Mouse (Mus musculus) forebrain, embryonic 11.5 days (tissue): ENCODE data around the gene Gm21996. TPM values are rescaled to one million over a fixed set of nuclear protein-coding genes. Genes with fewer than 3 reads are reported as not detected.
"Not testable (repeated sequence)": the region's sequence is repeated elsewhere in the genome, so short reads cannot be mapped to it uniquely, and the experiment has no call there.

Source experiments
- ATAC-seq: fragments of 200-750 bp; cut with Nextera tagmentation; replicated peaks from 2 replicates; pipeline ENCODE4 v1.8.0; 2017; ENCODE audit warnings: moderate TSS enrichment; ENCODE audit not compliant: low FRiP score
- DNase-seq: peaks from one replicate; pipeline ENCODE4 v3.0.0-alpha.2; 2017; ENCODE audit warnings: low spot score
- H3K27ac ChIP-seq: fragments of 300-500 bp; sonication (generic); 2 replicates; pipeline ENCODE4 v1.5.1; 2014; ENCODE audit warnings: low read depth, low read length
- H3K27me3 ChIP-seq: fragments of 300-500 bp; sonication (generic); 2 replicates; pipeline ENCODE4 v1.6.1; 2014; ENCODE audit warnings: mild to moderate bottlenecking, low read length, mixed read lengths; ENCODE audit not compliant: control insufficient read depth, insufficient read depth
- H3K36me3 ChIP-seq: fragments of 300-500 bp; sonication (generic); 2 replicates; pipeline ENCODE4 v1.6.1; 2014; ENCODE audit warnings: mild to moderate bottlenecking, low read length, moderate library complexity, mixed read lengths; ENCODE audit not compliant: control insufficient read depth, insufficient read depth
- H3K4me1 ChIP-seq: fragments of 300-500 bp; sonication (generic); replicated peaks from 2 replicates; pipeline ENCODE4 v1.6.1; 2014; ENCODE audit warnings: low read length, mixed read lengths; ENCODE audit not compliant: control insufficient read depth, insufficient read depth
- H3K4me2 ChIP-seq: fragments of 300-500 bp; sonication (generic); 2 replicates; pipeline ENCODE4 v1.6.1; 2014; ENCODE audit warnings: low read depth, mild to moderate bottlenecking, low read length, moderate library complexity, mixed read lengths; ENCODE audit not compliant: severe bottlenecking
- H3K4me3 ChIP-seq: fragments of 300-500 bp; sonication (generic); 2 replicates; pipeline ENCODE4 v1.5.1; 2014; ENCODE audit warnings: low read depth, low read length
- H3K9ac ChIP-seq: fragments of 300-500 bp; sonication (generic); 2 replicates; pipeline ENCODE4 v1.6.1; 2014; ENCODE audit warnings: low read length
- H3K9me3 ChIP-seq: fragments of 300-500 bp; sonication (generic); 2 replicates; pipeline ENCODE4 v1.6.1; 2016; ENCODE audit warnings: low read length, mixed read lengths; ENCODE audit not compliant: control insufficient read depth
- WGBS: fragments of 180-500 bp; shearing (Covaris S2); extraction: QIAGEN DNeasy Blood & Tissue Kit; methylation state at CpG from one replicate; pipeline ENCODE4 v1.1.7; 2014; 5-methylcytosine and 5-hydroxymethylcytosine counted together
- polyA plus RNA-seq: library from polyadenylated mRNA; unstranded; fragments of >200 nt; fragmentation: Nextera tagmentation; extraction: Ambion mirVana; gene quantifications from 2 replicates; pipeline ENCODE4 v1.2.1, GENCODE M21; 2014

Gene Gm21996
- polyA plus RNA-seq = not detected in 2 replicates

DNA sequence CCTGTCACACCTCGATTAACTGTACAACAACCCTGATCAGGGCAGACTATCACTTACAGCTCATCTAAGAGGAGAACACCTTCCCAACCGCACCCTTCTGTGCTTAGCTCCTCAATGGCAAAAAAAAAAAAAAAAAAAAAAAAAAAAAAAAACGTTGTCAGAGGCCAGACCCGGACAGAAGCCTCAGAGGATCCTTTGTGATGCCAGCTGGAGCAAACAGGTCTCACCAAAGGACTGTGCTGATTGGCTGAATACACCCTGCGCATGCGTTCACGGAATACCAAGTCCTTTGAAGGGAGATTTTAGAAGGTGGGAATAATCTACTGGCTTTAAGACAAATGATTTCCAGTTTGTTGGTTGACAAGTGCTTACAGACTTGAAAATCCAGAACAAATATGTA, at the start of gene Gm21996:
TSS of gene Gm21996 (minus strand) at position 101 of the 400 bp plus-strand sequence.
- not testable (repeated sequence) for ATAC-seq, H3K4me3 ChIP-seq, H3K4me1 ChIP-seq, H3K36me3 ChIP-seq, H3K9me3 ChIP-seq, H3K4me2 ChIP-seq, H3K27ac ChIP-seq, H3K27me3 ChIP-seq, DNase-seq, H3K9ac ChIP-seq
- no CpG with 5 or more reads among the region's 7 CpGs for WGBS
